Mouse (Mus musculus) adrenal gland, adult 18-20 months (tissue): ENCODE results near the gene Mcf2l. TPM values are rescaled to one million over a fixed set of nuclear protein-coding genes. Genes with fewer than 3 reads are reported as not detected.

Source experiments
- DNase-seq, 2 experiments: peaks; one replicate each; pipeline ENCODE4 v3.0.0; 2021 to 2022; ENCODE audit warnings: low spot score in 2 of 2
- long read RNA-seq, 2 experiments: library from polyadenylated mRNA; stranded (forward); transcript quantifications; one replicate each; pipeline ENCODE4 v2.0.0; 2021
- total RNA-seq, 2 experiments: library from RNA; stranded (reverse); gene quantifications; 1 replicate in 1 of 2; 2 replicates in 1 of 2; pipeline ENCODE4 v1.2.3; 2021

Gene Mcf2l
- 10 to 100 TPM; 31.1 to 32.0 TPM for total RNA-seq
- long read RNA-seq, experiment 1, partial matches to known transcripts, result 4 of 13 reads
- long read RNA-seq, experiment 1, other reads (novel, unspliced or antisense), result 9 of 13 reads
- long read RNA-seq, experiment 2, partial matches to known transcripts, result 9 of 13 reads
- long read RNA-seq, experiment 2, other reads (novel, unspliced or antisense), result 3 of 13 reads

DNA sequence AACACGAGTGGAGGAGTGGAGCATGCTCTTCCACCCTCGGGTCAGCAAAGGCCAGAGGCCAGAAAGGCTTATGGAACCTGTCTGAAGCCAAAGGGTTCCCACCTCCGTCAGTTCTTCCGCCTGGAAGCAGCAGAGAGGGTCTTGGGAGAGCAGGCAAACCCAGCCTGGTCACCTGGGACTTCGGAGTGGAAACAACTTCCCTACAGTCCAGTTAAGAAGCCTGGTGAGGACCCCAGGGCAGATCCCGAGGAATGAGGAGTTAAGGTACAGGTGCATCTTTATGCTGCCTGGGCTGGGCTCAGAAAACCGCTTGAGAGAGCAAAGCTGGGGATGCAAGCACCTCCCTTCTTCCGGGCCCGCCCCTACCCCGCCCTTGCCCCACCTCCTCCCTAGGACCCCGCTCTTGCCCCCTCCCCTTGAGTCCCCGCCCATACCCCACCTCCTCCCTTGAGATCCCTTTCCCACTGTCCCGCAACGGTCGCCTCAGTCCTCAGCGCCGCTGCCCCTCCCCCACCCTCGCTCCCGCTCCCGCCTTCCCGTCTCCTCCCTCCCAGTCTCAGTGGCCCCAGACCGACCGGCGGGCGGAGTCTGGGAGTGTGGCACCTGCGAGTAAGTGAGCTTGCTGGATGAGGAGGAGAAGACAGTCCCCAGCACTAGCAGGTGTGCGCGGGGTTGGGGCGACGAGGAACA is at the start of gene Mcf2l:
TSS of gene Mcf2l (plus strand) at position 450 of the 690 bp plus-strand sequence.
- peak; percentile 29 to 41 for DNase-seq

DNA sequence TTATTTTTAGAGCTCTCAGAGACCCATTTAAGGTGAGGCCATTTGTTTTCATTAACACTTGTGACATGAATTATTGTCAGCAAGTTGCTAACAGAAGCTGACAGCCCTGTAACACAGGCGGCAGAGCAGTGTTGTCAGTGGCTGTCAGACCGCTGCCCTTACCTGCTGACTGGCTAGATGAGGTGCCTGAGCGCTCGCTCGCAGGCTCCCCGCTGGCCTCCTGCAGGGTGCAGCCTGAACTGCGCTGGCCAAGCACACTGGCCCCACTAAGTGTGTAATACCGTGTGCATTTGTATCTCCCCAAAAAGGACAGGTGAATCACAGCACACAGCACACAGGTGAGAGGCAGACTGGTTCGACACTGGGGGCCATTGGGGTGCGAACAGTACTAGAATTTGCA is 49.0 kb upstream of the Mcf2l start:
- no peak for DNase-seq

DNA sequence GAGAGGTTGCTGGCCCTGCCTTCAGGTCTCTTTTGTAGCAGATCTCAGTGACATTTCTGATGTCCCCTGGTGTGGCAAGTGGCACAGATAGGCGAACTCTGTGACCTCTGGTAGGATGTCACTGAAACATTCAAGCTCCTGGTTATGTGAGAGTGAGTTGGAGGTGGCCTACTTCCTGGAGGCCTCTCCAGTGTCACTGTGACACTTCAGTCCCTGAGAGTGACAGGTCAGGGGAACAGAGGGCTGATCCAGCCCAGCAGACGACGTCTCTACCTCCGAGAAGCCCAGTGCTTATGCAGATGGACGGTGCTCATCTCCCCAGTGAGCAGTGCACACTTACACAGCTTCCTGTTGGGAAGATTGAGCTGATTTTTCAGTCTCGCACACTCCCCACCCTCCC is 48.4 kb upstream of the Mcf2l start:
- DNase-seq, result no peak

DNA sequence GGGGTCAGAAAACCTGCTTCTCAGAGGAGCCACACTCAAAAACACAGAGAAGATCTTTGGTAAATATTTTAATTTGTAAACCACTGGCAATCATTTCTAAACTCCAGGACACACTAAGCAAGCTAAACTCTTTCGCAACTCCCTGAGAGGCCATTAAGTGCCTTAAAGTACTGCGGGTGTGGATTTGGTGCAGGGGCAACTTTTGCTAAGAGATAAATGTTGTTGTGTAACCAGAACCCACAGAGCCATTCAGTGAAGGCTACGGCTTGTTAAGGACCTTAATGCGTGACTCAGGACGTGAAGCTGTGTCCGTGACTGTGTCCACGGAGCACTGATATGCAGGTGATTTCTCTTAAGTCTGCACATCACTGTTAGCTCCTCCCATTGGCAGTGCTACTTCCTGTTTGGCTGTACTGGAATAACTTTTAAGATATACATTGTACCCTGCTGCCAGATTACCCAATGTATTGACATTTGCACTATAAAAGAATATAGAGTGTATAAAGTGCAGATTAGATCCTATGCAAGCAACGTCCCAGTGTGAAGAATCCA is 47.8 kb upstream of the Mcf2l start:
- no peak for DNase-seq

DNA sequence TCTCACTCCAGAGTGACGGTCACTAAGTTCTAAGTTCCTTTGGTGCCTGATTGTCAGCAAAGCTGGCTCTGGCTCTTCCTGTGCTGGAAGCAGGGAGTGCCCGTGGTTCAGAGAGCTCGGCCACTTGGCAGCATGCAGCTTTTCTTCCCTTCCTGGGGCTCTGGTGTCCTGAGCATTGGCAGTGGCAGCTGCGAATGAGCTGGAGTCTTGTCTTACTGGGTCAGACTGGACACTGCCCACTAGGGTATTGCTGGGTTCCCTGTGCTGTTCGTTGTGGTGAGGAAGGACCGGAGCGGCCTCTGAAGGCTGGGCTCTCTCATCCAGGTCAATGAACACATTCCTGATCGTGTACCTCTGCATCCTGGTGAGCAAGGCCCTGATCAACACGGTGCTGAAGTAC is 46.5 kb upstream of the Mcf2l start:
- DNase-seq, result no peak

DNA sequence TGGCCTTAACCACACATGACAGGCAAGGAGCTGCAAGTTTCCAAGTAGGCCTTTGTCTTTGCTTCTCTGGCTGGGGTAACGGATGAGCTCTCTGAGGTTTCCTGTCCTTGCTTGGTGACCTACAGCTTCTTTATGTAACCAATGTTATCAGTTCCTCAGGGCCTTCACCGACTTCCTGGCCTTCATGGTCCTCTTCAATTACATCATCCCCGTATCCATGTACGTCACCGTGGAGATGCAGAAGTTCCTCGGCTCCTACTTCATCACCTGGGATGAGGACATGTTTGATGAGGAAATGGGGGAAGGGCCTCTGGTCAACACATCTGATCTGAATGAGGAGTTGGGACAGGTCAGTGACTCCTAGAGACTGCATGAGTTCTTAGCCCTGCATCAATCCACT is 45.3 kb upstream of the Mcf2l start:
- no peak for DNase-seq

DNA sequence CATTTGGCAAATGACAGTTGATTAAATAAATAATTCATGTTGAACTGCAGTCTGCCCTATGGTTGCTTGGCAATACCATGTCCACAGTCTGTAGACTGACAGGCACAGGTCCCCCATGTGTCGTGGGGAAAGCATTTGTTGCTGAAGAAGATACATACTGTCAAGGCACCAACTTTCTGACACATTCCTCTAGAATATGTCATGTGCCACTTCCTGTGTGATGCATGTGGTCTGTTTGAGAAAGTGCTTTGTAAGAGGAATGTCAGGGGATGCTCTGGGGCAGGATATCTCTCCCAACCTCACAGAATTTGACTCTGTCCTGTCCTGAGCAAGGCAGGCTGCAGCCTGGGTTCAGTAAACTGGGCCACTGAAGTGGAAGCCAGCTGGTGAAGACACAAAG is 44.2 kb upstream of the Mcf2l start:
- no peak for DNase-seq

DNA sequence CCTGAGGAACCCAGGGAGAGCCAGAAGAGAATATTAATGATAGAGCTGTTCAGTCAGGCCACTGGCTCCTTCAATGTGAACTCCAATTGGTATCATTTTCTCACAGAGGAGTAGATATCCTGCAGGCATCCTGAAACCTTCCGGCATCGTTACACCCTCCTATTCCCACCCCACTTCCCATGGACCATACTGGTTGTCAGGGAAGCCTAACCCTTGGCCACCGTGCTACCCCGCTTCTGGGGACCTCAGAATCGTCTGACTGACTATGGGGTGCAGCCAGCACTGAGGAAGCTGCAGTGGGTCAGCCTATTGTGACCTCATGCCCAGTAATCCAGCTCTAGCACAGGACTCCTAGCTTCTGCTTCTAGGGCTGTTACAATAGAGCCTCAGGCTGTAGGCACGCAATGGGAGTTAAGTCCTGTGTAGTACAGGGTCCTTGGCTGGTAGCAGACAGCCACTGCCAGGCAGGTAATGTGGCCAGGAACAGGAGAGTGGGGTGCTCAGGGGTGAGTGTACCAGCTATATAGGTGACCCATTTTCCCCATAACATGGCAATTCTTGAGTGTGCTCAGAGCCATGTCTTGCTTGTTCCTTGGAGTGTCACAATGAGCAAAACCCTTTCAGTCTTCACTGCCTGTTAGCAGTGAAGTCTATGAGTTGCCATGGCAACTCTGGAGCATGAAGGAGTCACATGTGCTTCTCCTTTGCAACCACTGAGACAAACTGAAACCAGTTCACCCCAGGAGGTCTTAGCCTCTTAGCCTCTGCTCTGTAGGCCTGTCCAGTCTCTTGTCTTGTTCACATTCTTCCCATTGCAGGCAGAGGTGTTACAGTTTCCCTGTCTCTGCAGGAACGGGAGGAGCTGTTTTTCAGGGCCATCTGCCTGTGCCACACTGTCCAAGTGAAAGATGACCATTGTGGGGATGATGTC is 41.7 kb upstream of the Mcf2l start:
- no peak for DNase-seq

DNA sequence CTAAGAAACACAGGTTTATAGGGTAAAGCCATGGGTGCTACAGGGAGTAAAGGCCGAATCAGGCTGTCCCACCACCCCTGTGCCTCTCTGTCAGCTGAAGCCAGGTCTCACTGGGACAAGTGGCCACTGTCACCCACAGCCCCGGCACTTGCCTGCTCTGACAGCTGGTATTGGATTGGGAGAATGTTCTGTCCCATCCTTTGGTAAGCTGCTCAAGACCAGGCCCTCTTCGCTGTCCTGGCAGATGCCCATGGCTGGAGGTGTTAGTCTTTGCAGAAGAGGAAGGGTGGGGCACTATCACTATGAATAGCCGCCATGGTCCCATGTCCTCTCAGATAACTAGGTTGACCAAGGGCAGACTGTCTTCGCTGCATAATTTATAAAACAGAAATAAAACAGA is 40.0 kb upstream of the Mcf2l start:
- DNase-seq, result no peak

DNA sequence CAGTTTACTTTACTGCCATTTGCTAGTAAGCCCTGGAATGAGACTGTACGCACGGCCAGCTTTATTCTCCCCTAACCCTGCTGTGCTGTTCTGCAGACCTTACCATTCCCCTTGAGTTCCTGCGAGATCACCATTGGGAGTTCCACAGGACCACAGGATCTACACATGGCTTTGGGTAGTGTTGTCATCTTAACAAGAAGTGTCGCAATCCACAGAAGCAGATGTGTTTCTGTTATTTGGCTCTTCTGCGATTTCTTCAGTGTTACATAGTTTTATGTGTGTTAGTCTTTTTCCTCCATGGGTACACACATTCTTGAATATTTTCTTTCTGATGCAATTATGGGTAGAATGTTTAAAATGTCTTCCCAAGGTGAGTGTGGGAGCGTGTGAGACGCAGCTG is 32.8 kb upstream of the Mcf2l start:
- no peak for DNase-seq

DNA sequence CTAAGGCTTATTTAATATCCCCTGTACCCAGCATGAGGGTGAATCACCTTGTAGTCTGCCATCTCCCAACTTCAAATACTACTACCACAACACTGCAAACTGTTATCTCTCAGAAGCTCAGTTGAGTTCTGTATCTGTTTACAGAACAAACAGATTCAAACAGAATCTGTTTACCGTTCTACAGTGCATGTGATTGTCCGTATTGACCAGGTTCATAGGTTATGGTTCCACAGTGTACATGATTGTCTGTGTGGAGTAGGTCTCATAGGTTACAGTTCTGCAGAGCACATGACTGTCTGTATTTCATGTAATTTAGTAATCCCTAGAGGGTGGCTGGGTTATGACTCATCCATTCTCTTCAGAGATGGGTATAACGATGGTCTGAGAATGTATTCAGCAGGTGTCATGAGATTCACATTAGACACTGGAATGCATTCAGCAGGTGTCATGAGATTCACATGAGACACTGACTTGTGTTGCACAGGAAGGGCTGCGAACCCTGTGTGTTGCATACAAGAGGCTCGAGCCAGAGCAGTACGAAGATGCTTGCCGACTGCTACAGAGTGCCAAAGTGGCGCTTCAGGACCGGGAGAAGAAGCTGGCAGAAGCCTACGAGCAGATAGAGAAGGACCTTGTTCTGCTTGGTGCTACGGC is 31.1 kb upstream of the Mcf2l start:
- DNase-seq, result no peak

DNA sequence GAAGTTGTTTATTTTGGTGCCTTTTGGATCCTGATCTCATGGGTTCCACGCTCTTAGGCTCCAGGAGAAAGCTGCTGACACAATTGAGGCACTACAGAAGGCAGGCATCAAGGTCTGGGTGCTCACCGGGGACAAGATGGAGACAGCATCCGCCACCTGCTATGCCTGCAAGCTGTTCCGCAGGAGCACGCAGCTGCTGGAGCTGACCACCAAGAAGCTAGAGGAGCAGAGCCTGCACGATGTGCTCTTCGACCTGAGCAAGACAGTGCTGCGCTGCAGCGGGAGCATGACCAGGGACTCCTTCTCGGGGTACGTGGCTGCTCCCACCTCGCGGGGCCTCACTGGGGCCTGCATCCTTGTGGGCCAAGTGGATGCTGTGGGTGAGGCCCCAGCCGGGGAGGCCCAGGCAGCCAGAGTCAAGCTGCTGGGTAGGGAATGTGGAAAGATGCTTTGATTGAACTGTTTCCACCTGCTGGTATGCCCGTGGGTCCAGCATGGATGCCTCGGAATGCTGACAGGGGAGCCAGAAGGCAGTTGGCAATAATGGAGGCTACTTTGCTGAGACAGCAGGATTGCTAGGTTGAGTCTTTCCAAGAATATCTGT is 29.2 kb upstream of the Mcf2l start:
- no peak for DNase-seq

DNA sequence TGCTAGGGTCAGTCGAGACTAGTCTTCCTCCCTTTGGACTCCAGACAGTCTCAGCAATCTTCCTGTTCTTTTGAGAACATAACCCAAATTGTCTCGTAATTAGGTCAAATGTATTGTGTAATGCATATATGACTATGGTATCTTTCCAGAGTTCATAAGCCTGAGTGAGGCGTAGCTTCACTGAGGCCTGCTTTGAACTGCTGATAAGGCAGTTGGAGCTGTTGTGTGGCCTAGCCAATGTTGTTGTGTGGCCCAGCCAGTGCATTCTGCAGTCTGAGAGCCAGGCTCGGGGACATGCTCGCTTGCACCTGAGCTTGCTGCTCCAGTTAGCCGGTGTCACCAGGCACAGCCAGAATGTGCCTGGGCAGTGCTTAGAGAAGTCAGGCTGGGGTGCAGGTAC is 27.2 kb upstream of the Mcf2l start:
- DNase-seq, result no peak

DNA sequence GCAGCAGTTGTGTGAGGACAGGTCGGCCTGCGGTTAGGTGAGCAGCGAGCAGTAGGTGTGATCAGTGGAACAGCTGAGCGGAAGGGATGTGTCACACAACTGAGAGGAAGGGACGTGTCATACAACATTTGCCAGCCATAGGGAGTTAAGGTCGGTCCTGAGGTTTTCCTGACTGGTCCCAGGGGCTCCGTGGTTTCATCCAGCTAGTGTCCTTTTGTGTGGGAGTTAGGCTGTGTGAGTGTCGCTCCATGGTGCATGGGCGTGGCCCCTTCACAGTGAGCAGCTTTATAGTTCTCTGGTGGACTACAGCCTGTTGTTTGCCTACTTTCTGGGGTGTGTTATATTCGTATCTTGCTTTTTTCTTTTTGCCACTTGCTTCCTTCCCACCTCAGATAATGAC is 22.4 kb upstream of the Mcf2l start:
- no peak for DNase-seq

DNA sequence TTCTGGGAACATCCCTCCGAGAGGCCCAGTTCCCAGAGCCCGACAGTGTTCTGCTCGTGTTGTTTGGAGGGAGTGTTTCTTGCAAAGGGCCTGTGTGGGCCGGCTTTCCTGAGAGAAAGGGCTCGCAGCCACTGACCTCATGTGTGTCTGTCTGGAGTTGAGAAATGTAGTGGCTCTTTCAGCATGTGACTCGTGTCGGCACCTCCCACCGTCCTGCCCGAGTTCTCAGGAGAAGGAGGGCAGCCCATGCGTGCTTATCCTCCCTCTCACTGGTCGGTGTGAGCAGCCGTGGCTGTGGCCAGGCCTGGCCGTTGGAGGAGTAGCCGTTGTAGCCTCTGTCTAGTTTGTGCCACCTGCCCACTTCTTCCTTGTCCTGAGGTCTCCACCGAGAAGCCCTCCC is 17.6 kb upstream of the Mcf2l start:
- DNase-seq, result no peak

DNA sequence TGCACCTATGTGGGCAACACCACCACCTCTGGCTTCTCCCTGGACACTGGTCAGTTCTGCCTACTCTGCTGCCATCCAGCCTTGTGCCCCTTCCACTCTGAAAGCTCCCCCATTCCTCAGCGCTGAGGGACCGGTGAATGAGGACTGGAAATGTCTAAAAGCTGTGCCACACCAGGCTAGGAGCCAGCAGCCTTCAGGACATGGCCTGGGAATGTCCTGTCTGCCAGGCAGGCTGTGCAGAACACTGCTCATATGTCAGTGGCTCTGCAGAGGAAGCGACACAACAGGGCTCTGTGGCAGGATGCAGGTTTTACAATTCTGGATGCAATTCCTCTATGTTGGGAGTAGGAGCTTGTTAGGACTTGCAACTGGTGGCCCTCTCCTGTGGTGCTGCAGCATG is 10.5 kb upstream of the Mcf2l start:
- DNase-seq, result no peak

DNA sequence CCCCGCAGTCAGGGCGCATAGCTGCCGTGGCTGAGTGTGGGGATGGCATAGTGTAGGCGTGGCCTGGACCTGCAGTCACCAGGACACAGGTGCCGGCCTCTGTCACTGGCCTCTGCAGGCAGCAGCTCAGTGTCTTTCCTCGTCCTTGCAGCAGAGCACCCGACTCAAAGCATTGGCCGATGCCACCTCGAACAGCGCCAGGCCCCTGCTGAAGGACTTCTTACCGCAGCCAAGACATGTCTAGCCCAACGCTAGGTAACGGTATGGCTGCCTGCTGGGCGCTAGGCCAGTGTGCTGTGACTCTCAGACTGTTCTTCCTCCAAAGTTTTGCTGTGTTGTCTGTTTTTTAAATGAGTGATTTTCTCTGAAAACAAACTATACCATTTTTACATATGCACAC is 10.0 kb upstream of the Mcf2l start:
- no peak for DNase-seq

DNA sequence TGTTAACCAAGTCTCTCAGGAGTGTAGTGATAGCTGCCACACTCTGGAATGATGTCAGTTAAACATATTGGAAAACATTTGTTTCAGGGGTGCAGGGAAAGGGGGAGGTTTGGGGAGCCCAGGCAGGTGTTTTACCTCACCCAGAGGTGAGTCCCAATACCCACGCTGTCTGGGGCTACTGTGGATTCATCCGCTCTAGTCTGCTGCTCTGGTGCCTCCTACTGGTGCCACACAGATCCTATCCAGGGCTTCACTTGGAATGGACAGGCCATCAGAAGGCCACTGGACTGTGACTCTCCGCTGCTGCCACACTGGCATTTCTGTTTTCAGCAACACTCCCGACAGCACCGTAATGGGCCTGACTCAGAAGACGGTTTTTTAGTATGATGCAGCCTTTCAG is 7.8 kb upstream of the Mcf2l start:
- DNase-seq, result no peak

DNA sequence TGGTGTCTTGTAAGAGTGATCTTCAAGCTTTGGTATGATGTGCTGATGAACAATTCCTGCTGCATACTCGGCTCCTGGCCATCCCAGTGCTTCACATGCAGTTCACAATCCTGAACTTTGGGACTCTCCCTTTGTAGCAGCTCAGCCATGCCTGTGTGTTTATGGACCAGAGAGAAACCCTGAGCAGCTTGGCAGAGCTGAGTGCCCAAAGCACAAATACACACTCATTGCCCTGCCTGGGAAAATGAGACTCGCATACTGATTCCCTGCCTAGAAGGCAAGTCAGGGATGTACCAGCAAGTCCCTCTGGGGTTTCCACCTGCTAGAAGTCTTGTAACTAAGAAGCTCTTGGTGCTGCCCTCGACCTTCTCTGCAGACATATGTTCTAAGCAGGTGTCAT is 3.9 kb upstream of the Mcf2l start:
- DNase-seq, result no peak

DNA sequence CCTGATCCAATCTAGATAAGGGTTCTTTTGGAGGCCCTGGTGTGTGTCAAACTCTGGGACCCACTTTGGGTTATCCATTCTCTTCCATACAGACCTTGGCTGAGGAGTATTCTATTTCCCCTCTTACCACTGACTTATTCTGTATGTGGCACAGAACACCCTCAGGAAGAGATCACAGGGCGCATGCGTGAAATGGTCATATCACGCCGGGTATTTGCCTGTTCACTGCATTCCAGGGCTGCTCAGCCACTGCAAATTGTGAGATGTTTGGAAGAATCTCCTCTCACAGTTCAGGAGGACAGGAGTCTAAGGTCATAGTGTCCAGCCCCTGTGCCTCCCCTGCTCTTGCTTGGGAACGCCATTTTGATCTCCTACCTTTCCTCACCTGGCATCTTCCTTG is 3.0 kb upstream of the Mcf2l start:
- no peak for DNase-seq

DNA sequence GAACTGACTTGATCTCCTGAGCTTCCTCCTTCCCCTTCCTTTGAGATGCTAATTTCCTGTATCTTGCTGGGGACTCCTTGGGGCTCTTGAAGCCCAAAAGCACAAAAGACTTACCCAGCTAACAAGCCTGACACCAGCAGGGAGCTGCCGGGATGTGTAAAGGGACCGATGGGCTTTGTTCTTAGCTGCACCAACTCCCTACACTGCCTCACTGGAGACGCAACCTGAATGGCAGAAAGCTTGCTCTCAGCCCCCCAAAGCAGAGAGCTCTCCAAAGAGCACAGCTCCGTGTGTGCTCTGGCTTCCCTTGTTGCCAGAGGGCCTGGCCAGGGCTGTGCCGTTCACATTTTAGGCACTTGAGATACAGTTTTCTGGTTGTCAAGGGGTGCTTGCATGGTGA is 2.1 kb upstream of the Mcf2l start:
- DNase-seq, result no peak
